Mouse (Mus musculus) liver, embryonic 13.5 days (tissue): ENCODE measurements around the gene Aurkc. TPM values are rescaled to one million over a fixed set of nuclear protein-coding genes. Genes with fewer than 3 reads are reported as not detected.

Source experiments
- polyA plus RNA-seq: library from polyadenylated mRNA; unstranded; fragments of >200 nt; fragmentation: Nextera tagmentation; extraction: Ambion mirVana; gene quantifications from 2 replicates; pipeline ENCODE4 v1.2.1, GENCODE M21; 2015

The Aurkc gene
- polyA plus RNA-seq, 1 experiment from 2014 or later: not detected

Other genes starting within 250 kb of the Aurkc start
- 5.2 and 6.1 TPM in 2 replicates for gene Zfp954, start 126.2 kb downstream of the Aurkc start, polyA plus RNA-seq
- gene Zfp773, start 141.5 kb downstream of the Aurkc start, polyA plus RNA-seq: 0.27 and 0.30 TPM in 2 replicates
- gene Zfp418, start 176.0 kb downstream of the Aurkc start, polyA plus RNA-seq: 0.30 and 0.35 TPM in 2 replicates
- gene Zfp772, start 214.7 kb downstream of the Aurkc start, polyA plus RNA-seq: 1.6 and 1.8 TPM in 2 replicates